Mouse (Mus musculus): ENCODE measurements around the gene Fcer1g. TPM values are rescaled to one million over a fixed set of nuclear protein-coding genes. Genes with fewer than 3 reads are reported as not detected.
A peak's percentile ranks its signal among the peaks of the same experiment; 100 is the strongest.

Fcer1g gene
- polyA plus RNA-seq, 1 experiment from 2014 or later: 32.0 TPM

- H3K9ac ChIP-seq (replicated peaks): no peak overlapping the region
- H3K27ac ChIP-seq (replicated peaks): no peak overlapping the region; the same call in 1 of the 2 replicates
- no peak for ATAC-seq (ENCODE audit: low FRiP score)
- no peak overlapping the region for H3K4me3 ChIP-seq (replicated peaks)
- whole genome bisulfite sequencing: 90% methylated on average over 14 of the region's 14 CpGs
- H3K4me1 ChIP-seq: peaks cover 29% of the 10 kb centered on the region
- H3K27me3 ChIP-seq (replicated peaks): no peaks in the 10 kb centered on the region
- no peak overlapping the region for H3K4me2 ChIP-seq
- no peaks in the 10 kb centered on the region for H3K9me3 ChIP-seq (replicated peaks)
- peaks cover 69% of the 10 kb centered on the region for H3K36me3 ChIP-seq
Observed at GRCm38 (mm10) chr1:171276110-171276748, 42.1 kb upstream of the Fcer1g start.

DNA sequence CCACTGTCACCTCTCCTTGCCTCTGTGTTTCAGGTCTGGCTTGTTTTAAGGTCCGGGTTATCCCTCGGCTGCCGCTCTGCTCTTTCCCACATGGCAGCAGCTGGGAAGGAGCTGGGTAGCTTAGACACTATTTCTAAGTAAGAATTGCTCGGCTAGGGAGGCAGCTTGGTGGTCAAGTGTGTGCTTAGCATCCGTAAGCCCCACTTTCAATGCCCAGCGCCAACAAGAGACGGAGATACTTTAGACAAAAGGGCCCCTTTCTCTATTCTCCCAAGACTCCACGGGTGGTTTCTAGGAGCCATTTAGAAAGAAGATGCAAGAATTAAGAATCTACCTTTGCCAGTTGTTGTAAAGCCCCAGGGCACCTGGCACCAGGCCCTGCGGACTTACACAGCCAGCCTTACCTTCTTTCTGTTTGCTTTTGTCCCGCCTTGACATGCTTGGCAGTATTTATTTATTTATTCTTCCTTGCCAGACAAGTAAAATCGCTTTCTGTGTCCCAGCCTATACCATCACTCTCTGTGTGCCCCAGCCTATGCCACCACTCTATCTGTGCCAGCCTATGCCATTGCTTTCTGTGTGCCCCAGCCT is 41.1 kb upstream of the Fcer1g start:
- no peak for ATAC-seq (ENCODE audit: low FRiP score)
- 72% methylated on average over 11 of the region's 11 CpGs for WGBS

DNA sequence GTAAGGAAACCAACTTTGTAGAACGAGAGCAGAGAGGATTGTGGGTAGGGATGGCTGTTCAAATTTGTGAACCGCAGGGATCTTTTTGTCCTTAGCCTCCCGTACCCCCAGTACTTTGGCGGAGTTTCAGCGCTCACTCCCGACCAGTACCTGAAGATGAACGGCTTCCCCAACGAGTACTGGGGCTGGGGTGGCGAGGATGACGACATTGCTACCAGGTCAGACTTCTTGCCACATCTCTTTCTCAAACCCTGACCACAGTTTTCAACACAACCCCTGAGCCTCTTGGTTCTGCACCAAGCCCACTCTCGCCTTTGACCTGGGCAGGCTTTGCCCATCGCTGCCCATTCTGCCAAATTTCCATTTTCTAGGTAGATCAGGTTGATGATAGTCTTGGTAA is 40.0 kb upstream of the Fcer1g start:
- H3K4me3 ChIP-seq (replicated peaks): no peak overlapping the region
- 92% methylated on average over 12 of the region's 12 CpGs for WGBS
- peaks cover 69% of the 10 kb centered on the region for H3K36me3 ChIP-seq
- H3K9me3 ChIP-seq (replicated peaks): no peaks in the 10 kb centered on the region
- no peak for ATAC-seq (ENCODE audit: low FRiP score)
- no peak overlapping the region for H3K4me2 ChIP-seq
- no peaks in the 10 kb centered on the region for H3K27me3 ChIP-seq (replicated peaks)
- peaks cover 26% of the 10 kb centered on the region for H3K4me1 ChIP-seq
- no peak overlapping the region for H3K27ac ChIP-seq (replicated peaks)
- H3K9ac ChIP-seq (replicated peaks): no peak overlapping the region

More for the DNA sequence above, 41.1 kb upstream of the Fcer1g start:
- no peaks in the 10 kb centered on the region for H3K9me3 ChIP-seq (replicated peaks)
- no peak overlapping the region for H3K9ac ChIP-seq (replicated peaks)
- H3K36me3 ChIP-seq: peaks cover 69% of the 10 kb centered on the region
- no peak overlapping the region for H3K4me3 ChIP-seq (replicated peaks)
- H3K27ac ChIP-seq (replicated peaks): no peak overlapping the region; the same call in 1 of the 2 replicates
- H3K27me3 ChIP-seq (replicated peaks): no peaks in the 10 kb centered on the region
- H3K4me2 ChIP-seq: no peak overlapping the region
- peaks cover 30% of the 10 kb centered on the region for H3K4me1 ChIP-seq

DNA sequence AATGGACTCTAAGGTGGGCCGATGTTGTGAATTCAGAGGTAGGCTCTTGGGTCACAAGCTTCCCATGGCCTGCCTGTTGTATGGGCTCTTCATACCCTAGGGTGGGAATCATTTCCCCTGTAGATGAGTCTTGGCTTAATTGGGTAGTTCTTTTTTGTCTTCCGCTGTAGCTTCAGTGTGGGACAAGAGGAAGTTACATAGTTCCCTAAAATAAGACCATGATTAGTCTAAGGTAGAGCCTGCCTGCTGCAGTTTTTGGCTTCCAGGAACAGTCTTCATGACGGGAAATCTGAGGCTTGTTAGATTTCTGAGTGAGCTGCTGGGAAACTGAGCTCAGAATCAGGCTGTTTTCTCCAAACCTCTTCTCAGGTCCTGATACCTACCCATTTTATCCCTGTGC is 37.9 kb upstream of the Fcer1g start:
- Histone ChIP-seq H3K9ac (replicated peaks) (no peak overlapping the region), H3K9me3 (replicated peaks) (no peaks in the 10 kb centered on the region), H3K27ac (replicated peaks) (no peak overlapping the region), H3K4me3 (replicated peaks) (0 out of 2 replicates have a peak overlapping the region, but pooled peaks have one; percentile 61), H3K36me3 (peaks cover 52% of the 10 kb centered on the region), H3K27me3 (replicated peaks) (no peaks in the 10 kb centered on the region), H3K4me2 (peak overlapping the region; percentile 81; the same call in 1 of the 2 replicates), H3K4me1 (peaks cover 26% of the 10 kb centered on the region)
- WGBS: 93% methylated on average over 3 of the region's 3 CpGs
- no peak for ATAC-seq (ENCODE audit: low FRiP score)

DNA sequence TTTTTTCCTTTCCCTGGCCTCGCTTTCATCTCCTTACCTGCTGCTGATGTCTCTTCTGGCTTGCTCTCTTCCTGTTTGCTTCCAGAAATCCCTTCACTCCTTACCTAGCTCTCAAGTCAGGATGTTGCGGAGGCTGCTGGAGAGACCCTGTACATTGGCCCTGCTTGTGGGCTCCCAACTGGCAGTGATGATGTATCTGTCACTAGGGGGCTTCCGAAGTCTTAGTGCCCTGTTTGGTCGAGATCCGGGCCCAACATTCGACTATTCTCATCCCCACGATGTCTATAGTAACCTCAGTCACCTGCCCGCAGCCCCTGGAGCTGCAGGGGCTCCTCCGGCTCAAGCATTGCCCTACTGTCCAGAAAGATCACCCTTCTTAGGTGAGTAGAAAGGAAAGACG is 37.5 kb upstream of the Fcer1g start:
- Histone ChIP-seq H3K9me3 (replicated peaks) (no peaks in the 10 kb centered on the region), H3K4me1 (peaks cover 26% of the 10 kb centered on the region), H3K4me3 (replicated peaks) (peak overlapping the region; percentile 61; the same call in 1 of the 2 replicates), H3K27ac (replicated peaks) (no peak overlapping the region), H3K4me2 (peak overlapping the region; percentile 81), H3K27me3 (replicated peaks) (no peaks in the 10 kb centered on the region), H3K36me3 (peaks cover 48% of the 10 kb centered on the region), H3K9ac (replicated peaks) (no peak overlapping the region)
- no peak for ATAC-seq (ENCODE audit: low FRiP score)
- WGBS: 72% methylated on average over 10 of the region's 10 CpGs

- Histone ChIP-seq H3K9ac (replicated peaks) (peak overlapping the region; percentile 72), H3K27me3 (replicated peaks) (no peaks in the 10 kb centered on the region), H3K9me3 (replicated peaks) (no peaks in the 10 kb centered on the region), H3K4me2 (peak overlapping the region; percentile 81), H3K36me3 (peaks cover 43% of the 10 kb centered on the region), H3K4me3 (replicated peaks) (peak overlapping the region; percentile 61), H3K27ac (replicated peaks) (no peak overlapping the region), H3K4me1 (peaks cover 26% of the 10 kb centered on the region)
- WGBS: 61% methylated on average over 9 of the region's 9 CpGs
- ATAC-seq (ENCODE audit: low FRiP score): no peak
Observed at GRCm38 (mm10) chr1:171271196-171271595, 37.0 kb upstream of the Fcer1g start.

DNA sequence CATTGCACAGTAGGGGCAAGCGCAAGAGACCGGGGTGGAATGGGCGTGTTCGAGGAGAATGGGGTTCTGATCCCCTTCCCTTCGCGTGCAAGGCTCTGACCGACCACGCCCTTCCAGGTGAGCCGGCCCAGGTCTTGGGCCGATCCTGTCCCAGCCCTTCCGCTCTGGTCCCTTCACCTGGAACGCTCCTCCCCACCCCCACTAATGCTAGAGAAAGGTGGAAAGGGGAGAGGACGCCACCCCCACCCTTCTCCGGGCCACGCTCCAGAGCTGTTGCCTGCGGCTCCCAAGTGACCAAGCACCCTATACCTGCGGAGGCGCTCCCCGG is 36.4 kb upstream of the Fcer1g start:
- no peaks in the 10 kb centered on the region for H3K9me3 ChIP-seq (replicated peaks)
- no peaks in the 10 kb centered on the region for H3K27me3 ChIP-seq (replicated peaks)
- WGBS: 1% methylated on average over 19 of the region's 19 CpGs
- H3K4me2 ChIP-seq: peak overlapping the region; percentile 81
- peaks cover 37% of the 10 kb centered on the region for H3K36me3 ChIP-seq
- peak overlapping the region; percentile 73; the same call in 1 of the 2 replicates for H3K27ac ChIP-seq (replicated peaks)
- H3K9ac ChIP-seq (replicated peaks): peak overlapping the region; percentile 72
- H3K4me3 ChIP-seq (replicated peaks): peak overlapping the region; percentile 61
- peaks cover 26% of the 10 kb centered on the region for H3K4me1 ChIP-seq
- peak; percentile 72 for ATAC-seq (ENCODE audit: low FRiP score)

DNA sequence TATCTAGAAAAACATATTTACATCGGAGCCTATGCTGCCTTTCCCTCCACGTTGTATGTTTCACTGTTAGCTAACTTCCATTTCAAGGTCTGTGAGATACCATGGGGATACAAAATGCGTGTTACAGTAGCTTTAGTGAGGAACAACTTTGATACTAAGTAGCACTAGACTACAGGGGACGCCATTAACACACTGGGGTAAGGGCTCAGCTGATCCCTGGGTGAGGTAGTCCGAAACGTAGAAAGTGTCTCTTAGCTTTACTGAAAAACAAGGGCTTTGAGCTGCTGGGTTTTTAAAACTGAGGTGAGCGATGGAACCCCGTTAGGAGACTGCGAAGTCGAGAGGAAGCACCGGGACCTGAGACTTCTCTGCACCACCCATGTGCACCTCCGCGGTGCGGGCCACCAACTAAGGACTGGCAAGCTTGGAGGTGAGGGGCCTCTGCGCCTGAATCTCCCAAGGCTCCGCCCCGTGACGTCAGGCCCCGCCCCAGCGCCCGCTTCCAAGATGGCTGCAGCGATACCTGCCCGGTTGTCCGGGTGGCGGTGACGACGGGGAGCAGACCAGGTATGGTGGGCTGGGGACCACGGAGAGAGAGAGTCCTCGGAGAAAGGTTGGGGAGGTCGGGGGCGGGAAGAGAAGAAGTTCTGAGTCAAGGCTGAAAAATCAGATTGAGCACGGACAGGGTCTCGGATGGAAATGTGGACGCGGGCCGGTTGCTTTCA is 35.8 kb upstream of the Fcer1g start, which contains the start of gene B4galt3:
Gene B4galt3 (plus strand): TSS at position 481 of the 725 bp plus-strand sequence.
- WGBS: 3% methylated on average over 36 of the region's 36 CpGs
- peak; percentile 95 for ATAC-seq (ENCODE audit: low FRiP score)
- peak within 1 kb of the TSS; percentile 73 for H3K27ac ChIP-seq (replicated peaks)

GRCm38 (mm10) chr1:171268341-171268740 is 34.2 kb upstream of the Fcer1g start:
- no peak overlapping the region for H3K4me2 ChIP-seq
- WGBS: 76% methylated on average over 1 of the region's 1 CpGs
- no peak for ATAC-seq (ENCODE audit: low FRiP score)
- no peaks in the 10 kb centered on the region for H3K9me3 ChIP-seq (replicated peaks)
- no peak overlapping the region for H3K4me3 ChIP-seq (replicated peaks)
- H3K4me1 ChIP-seq: peaks cover 31% of the 10 kb centered on the region
- peaks cover 15% of the 10 kb centered on the region for H3K36me3 ChIP-seq
- H3K9ac ChIP-seq (replicated peaks): no peak overlapping the region
- no peak overlapping the region for H3K27ac ChIP-seq (replicated peaks)
- H3K27me3 ChIP-seq (replicated peaks): no peaks in the 10 kb centered on the region

More for the DNA sequence above, 35.8 kb upstream of the Fcer1g start, which contains the start of gene B4galt3:
- H3K9me3 ChIP-seq (replicated peaks): no peaks in the 10 kb centered on the region
- H3K4me2 ChIP-seq: peak within 1 kb of the TSS; percentile 81
- peak within 1 kb of the TSS; percentile 72 for H3K9ac ChIP-seq (replicated peaks)
- peaks cover 31% of the 10 kb centered on the region for H3K36me3 ChIP-seq
- H3K4me3 ChIP-seq (replicated peaks): peak within 1 kb of the TSS; percentile 61
- peaks cover 26% of the 10 kb centered on the region for H3K4me1 ChIP-seq
- H3K27me3 ChIP-seq (replicated peaks): no peaks in the 10 kb centered on the region

GRCm38 (mm10) chr1:171265971-171266744 is 32.0 kb upstream of the Fcer1g start:
- Histone ChIP-seq H3K9ac (replicated peaks) (no peak overlapping the region), H3K4me2 (no peak overlapping the region)
- 79% methylated on average over 4 of the region's 4 CpGs for WGBS

More at GRCm38 (mm10) chr1:171265971-171266744, 32.0 kb upstream of the Fcer1g start:
- ATAC-seq (ENCODE audit: low FRiP score): no peak
- no peaks in the 10 kb centered on the region for H3K36me3 ChIP-seq
- H3K27ac ChIP-seq (replicated peaks): no peak overlapping the region
- no peaks in the 10 kb centered on the region for H3K27me3 ChIP-seq (replicated peaks)
- peaks cover 30% of the 10 kb centered on the region for H3K4me1 ChIP-seq
- H3K4me3 ChIP-seq (replicated peaks): no peak overlapping the region
- no peaks in the 10 kb centered on the region for H3K9me3 ChIP-seq (replicated peaks)

Measured in neural tube, embryonic 15.5 days (tissue).